Mouse (Mus musculus) neural tube, embryonic 13.5 days (tissue): ENCODE data around the gene Mknk2. TPM values are rescaled to one million over a fixed set of nuclear protein-coding genes. Genes with fewer than 3 reads are reported as not detected.
A peak's percentile ranks its signal among the peaks of the same experiment; 100 is the strongest.

Source experiments
- ATAC-seq: fragments of 200-750 bp; cut with Nextera tagmentation; 2 replicates; pipeline ENCODE4 v1.8.0; 2017; ENCODE audit warnings: low read depth, mild to moderate bottlenecking, moderate TSS enrichment, moderate library complexity
- H3K27ac ChIP-seq: fragments of 300-500 bp; sonication (generic); replicated peaks from 2 replicates; pipeline ENCODE4 v1.5.1; 2015; ENCODE audit warnings: moderate library complexity, mild to moderate bottlenecking, inconsistent platforms
- H3K27me3 ChIP-seq: fragments of 300-500 bp; sonication (generic); 2 replicates; pipeline ENCODE4 v1.6.1; 2015; ENCODE audit warnings: mild to moderate bottlenecking, inconsistent platforms
- H3K36me3 ChIP-seq: fragments of 300-500 bp; sonication (generic); 2 replicates; pipeline ENCODE4 v1.6.1; 2015; ENCODE audit warnings: mild to moderate bottlenecking, inconsistent platforms
- H3K4me1 ChIP-seq: fragments of 300-500 bp; sonication (generic); replicated peaks from 2 replicates; pipeline ENCODE4 v1.6.1; 2015; ENCODE audit warnings: inconsistent platforms
- H3K4me2 ChIP-seq: fragments of 300-500 bp; sonication (generic); 2 replicates; pipeline ENCODE4 v1.6.1; 2015; ENCODE audit warnings: inconsistent platforms, mild to moderate bottlenecking, moderate library complexity
- H3K4me3 ChIP-seq: fragments of 300-500 bp; sonication (generic); 2 replicates; pipeline ENCODE4 v1.5.1; 2015; ENCODE audit warnings: mild to moderate bottlenecking, inconsistent platforms
- H3K9ac ChIP-seq: fragments of 300-500 bp; sonication (generic); 2 replicates; pipeline ENCODE4 v1.6.1; 2015; ENCODE audit warnings: moderate library complexity, mild to moderate bottlenecking, inconsistent platforms
- H3K9me3 ChIP-seq: fragments of 300-500 bp; sonication (generic); 2 replicates; pipeline ENCODE4 v1.6.1; 2016; ENCODE audit warnings: inconsistent platforms
- WGBS: fragments of 180-500 bp; shearing (Covaris S2); methylation state at CpG from one replicate; pipeline ENCODE4 v1.1.7; 2015; 5-methylcytosine and 5-hydroxymethylcytosine counted together
- polyA plus RNA-seq: library from polyadenylated mRNA; unstranded; fragments of >200 nt; fragmentation: Nextera tagmentation; extraction: Ambion mirVana; gene quantifications from 2 replicates; pipeline ENCODE4 v1.2.1, GENCODE M21; 2015

The Mknk2 gene
- polyA plus RNA-seq, 1 experiment from 2014 or later = 61.4 TPM

GRCm38 (mm10) chr10:80665459-80665858, 12.5 kb downstream of the Mknk2 start:
- no peak; the same call in 1 of the 2 replicates for ATAC-seq
- Histone ChIP-seq H3K27me3 (no peaks in the 10 kb centered on the region), H3K9me3 (no peaks in the 10 kb centered on the region), H3K4me2 (no peak overlapping the region), H3K4me3 (no peak overlapping the region), H3K27ac (0 out of 2 replicates have a peak overlapping the region, but pooled peaks have one; percentile 43), H3K4me1 (peaks cover 40% of the 10 kb centered on the region), H3K36me3 (peaks cover 54% of the 10 kb centered on the region), H3K9ac (peak overlapping the region; percentile 41; the same call in 1 of the 2 replicates)
- 62% methylated on average over 4 of the region's 4 CpGs for WGBS

GRCm38 (mm10) chr10:80665016-80665380, 12.9 kb downstream of the Mknk2 start:
- Histone ChIP-seq H3K4me3 (no peak overlapping the region), H3K36me3 (peaks cover 49% of the 10 kb centered on the region), H3K27ac (peak overlapping the region; percentile 43), H3K9me3 (no peaks in the 10 kb centered on the region), H3K9ac (no peak overlapping the region), H3K4me1 (peaks cover 36% of the 10 kb centered on the region), H3K27me3 (no peaks in the 10 kb centered on the region), H3K4me2 (no peak overlapping the region)
- 16% methylated on average over 10 of the region's 10 CpGs for WGBS
- ATAC-seq = 0 out of 2 replicates have a peak, but pooled peaks have one; percentile 5

GRCm38 (mm10) chr10:80664197-80665015, 13.5 kb downstream of the Mknk2 start:
- Histone ChIP-seq H3K36me3 (peaks cover 43% of the 10 kb centered on the region), H3K27ac (peak overlapping the region; percentile 43), H3K4me2 (0 out of 2 replicates have a peak overlapping the region, but pooled peaks have one; percentile 11), H3K4me3 (no peak overlapping the region), H3K9me3 (no peaks in the 10 kb centered on the region), H3K27me3 (no peaks in the 10 kb centered on the region), H3K9ac (no peak overlapping the region), H3K4me1 (peaks cover 33% of the 10 kb centered on the region)
- 0 out of 2 replicates have a peak, but pooled peaks have one; percentile 7 for ATAC-seq
- WGBS = 45% methylated on average over 16 of the region's 16 CpGs

GRCm38 (mm10) chr10:80663485-80664196, 14.3 kb downstream of the Mknk2 start:
- Histone ChIP-seq H3K9ac (no peak overlapping the region), H3K36me3 (peaks cover 36% of the 10 kb centered on the region), H3K27me3 (no peaks in the 10 kb centered on the region), H3K4me1 (peaks cover 38% of the 10 kb centered on the region), H3K9me3 (no peaks in the 10 kb centered on the region), H3K4me2 (no peak overlapping the region), H3K4me3 (no peak overlapping the region), H3K27ac (no peak overlapping the region)
- ATAC-seq = no peak
- 57% methylated on average over 5 of the region's 5 CpGs for WGBS

- Histone ChIP-seq H3K27me3 (no peaks in the 10 kb centered on the region), H3K4me2 (no peak overlapping the region), H3K4me1 (peaks cover 39% of the 10 kb centered on the region), H3K27ac (no peak overlapping the region), H3K36me3 (peaks cover 11% of the 10 kb centered on the region), H3K4me3 (no peak overlapping the region), H3K9ac (no peak overlapping the region), H3K9me3 (no peaks in the 10 kb centered on the region)
- ATAC-seq = no peak
- 40% methylated on average over 5 of the region's 5 CpGs for WGBS
Observed at GRCm38 (mm10) chr10:80661149-80661548, 16.8 kb downstream of the Mknk2 start.

GRCm38 (mm10) chr10:80659213-80659612, 18.7 kb downstream of the Mknk2 start:
- no peak overlapping the region for H3K27ac ChIP-seq

GRCm38 (mm10) chr10:80658841-80659202, 19.1 kb downstream of the Mknk2 start:
- no peaks in the 10 kb centered on the region for H3K36me3 ChIP-seq
- no peak overlapping the region for H3K4me3 ChIP-seq
- 0 out of 2 replicates have a peak overlapping the region, but pooled peaks have one; percentile 25 for H3K4me2 ChIP-seq
- no peaks in the 10 kb centered on the region for H3K27me3 ChIP-seq
- no peak overlapping the region for H3K27ac ChIP-seq
- H3K4me1 ChIP-seq = peaks cover 39% of the 10 kb centered on the region
- no peak for ATAC-seq
- no peaks in the 10 kb centered on the region for H3K9me3 ChIP-seq
- H3K9ac ChIP-seq = no peak overlapping the region
- 62% methylated on average over 4 of the region's 4 CpGs for WGBS

More at GRCm38 (mm10) chr10:80659213-80659612, 18.7 kb downstream of the Mknk2 start:
- H3K9ac ChIP-seq = no peak overlapping the region
- 0 out of 2 replicates have a peak overlapping the region, but pooled peaks have one; percentile 25 for H3K4me2 ChIP-seq
- WGBS = 16% methylated on average over 10 of the region's 10 CpGs
- H3K4me1 ChIP-seq = peaks cover 37% of the 10 kb centered on the region
- 0 out of 2 replicates have a peak overlapping the region, but pooled peaks have one; percentile 13 for H3K4me3 ChIP-seq
- ATAC-seq = no peak
- no peaks in the 10 kb centered on the region for H3K9me3 ChIP-seq
- no peaks in the 10 kb centered on the region for H3K36me3 ChIP-seq
- H3K27me3 ChIP-seq = no peaks in the 10 kb centered on the region

- peaks cover 39% of the 10 kb centered on the region for H3K4me1 ChIP-seq
- H3K9ac ChIP-seq = no peak overlapping the region
- no peak overlapping the region for H3K4me3 ChIP-seq
- WGBS = 79% methylated on average over 14 of the region's 14 CpGs
- no peaks in the 10 kb centered on the region for H3K36me3 ChIP-seq
- no peaks in the 10 kb centered on the region for H3K9me3 ChIP-seq
- no peak overlapping the region for H3K4me2 ChIP-seq
- no peak overlapping the region for H3K27ac ChIP-seq
- no peak for ATAC-seq
- H3K27me3 ChIP-seq = no peaks in the 10 kb centered on the region
Observed at GRCm38 (mm10) chr10:80658194-80658840, 19.6 kb downstream of the Mknk2 start.

- ATAC-seq = peak; percentile 54
- Histone ChIP-seq H3K4me1 (peaks cover 47% of the 10 kb centered on the region), H3K36me3 (peaks cover 4% of the 10 kb centered on the region), H3K4me3 (peak within 1 kb of the TSS; percentile 77), H3K27ac (peak within 1 kb of the TSS; percentile 95), H3K4me2 (peak within 1 kb of the TSS; percentile 95), H3K9me3 (no peaks in the 10 kb centered on the region), H3K27me3 (no peaks in the 10 kb centered on the region), H3K9ac (peak within 1 kb of the TSS; percentile 95)
- 19% methylated on average over 15 of the region's 15 CpGs for WGBS
Observed at GRCm38 (mm10) chr10:80656863-80657623, 20.9 kb downstream of the Mknk2 start, which contains the start of gene Btbd2. Gene Btbd2, minus strand, starts transcription at chr10:80657071.

- Histone ChIP-seq H3K27me3 (no peaks in the 10 kb centered on the region), H3K36me3 (peaks cover 7% of the 10 kb centered on the region), H3K27ac (peak overlapping the region; percentile 95), H3K4me3 (peak overlapping the region; percentile 77), H3K9ac (peak overlapping the region; percentile 95), H3K4me1 (peaks cover 49% of the 10 kb centered on the region), H3K4me2 (peak overlapping the region; percentile 95), H3K9me3 (no peaks in the 10 kb centered on the region)
- ATAC-seq = peak; percentile 89
- WGBS = 1% methylated on average over 66 of the region's 72 CpGs
Observed at GRCm38 (mm10) chr10:80656130-80656862, 21.6 kb downstream of the Mknk2 start.
